Mouse (Mus musculus) intestine, embryonic 16.5 days (tissue): ENCODE results near the gene Vmn2r48. TPM values are rescaled to one million over a fixed set of nuclear protein-coding genes. Genes with fewer than 3 reads are reported as not detected.
"Not testable (repeated sequence)": the region's sequence is repeated elsewhere in the genome, so short reads cannot be mapped to it uniquely, and the experiment has no call there.

ENCODE experiments used
- ATAC-seq: fragments of 200-750 bp; cut with Nextera tagmentation; 2 replicates; pipeline ENCODE4 v1.8.0; 2017; ENCODE audit warnings: moderate TSS enrichment, moderate library complexity
- H3K27ac ChIP-seq: fragments of 300-500 bp; sonication (generic); 2 replicates; pipeline ENCODE4 v1.5.1; 2014; ENCODE audit warnings: mild to moderate bottlenecking, low read length
- H3K27me3 ChIP-seq: fragments of 300-500 bp; sonication (generic); replicated peaks from 2 replicates; pipeline ENCODE4 v1.6.1; 2014; ENCODE audit warnings: low read length, control low read depth, mixed read lengths; ENCODE audit not compliant: control insufficient read depth, insufficient read depth
- H3K36me3 ChIP-seq: fragments of 300-500 bp; sonication (generic); 2 replicates; pipeline ENCODE4 v1.6.1; 2014; ENCODE audit warnings: low read length, control low read depth; ENCODE audit not compliant: control insufficient read depth, insufficient read depth
- H3K4me1 ChIP-seq: fragments of 300-500 bp; sonication (generic); 2 replicates; pipeline ENCODE4 v1.6.1; 2014; ENCODE audit warnings: low read length, control low read depth, mixed read lengths; ENCODE audit not compliant: control insufficient read depth, insufficient read depth
- H3K4me2 ChIP-seq: fragments of 300-500 bp; sonication (generic); 2 replicates; pipeline ENCODE4 v1.6.1; 2014; ENCODE audit warnings: low read depth, low read length, control low read depth
- H3K4me3 ChIP-seq: fragments of 300-500 bp; sonication (generic); 2 replicates; pipeline ENCODE4 v1.5.1; 2014; ENCODE audit warnings: mild to moderate bottlenecking, low read length
- H3K9ac ChIP-seq: fragments of 300-500 bp; sonication (generic); 2 replicates; pipeline ENCODE4 v1.6.1; 2014; ENCODE audit warnings: low read depth, low read length
- H3K9me3 ChIP-seq: fragments of 300-500 bp; sonication (generic); 2 replicates; pipeline ENCODE4 v1.6.1; 2016; ENCODE audit warnings: low read length, control low read depth; ENCODE audit not compliant: control insufficient read depth
- WGBS: fragments of 180-500 bp; shearing (Covaris S2); extraction: QIAGEN DNeasy Blood & Tissue Kit; methylation state at CpG from one replicate; pipeline ENCODE4 v1.1.7; 2014; 5-methylcytosine and 5-hydroxymethylcytosine counted together
- polyA plus RNA-seq: library from polyadenylated mRNA; unstranded; fragments of >200 nt; fragmentation: Nextera tagmentation; extraction: Ambion mirVana; gene quantifications from 2 replicates; pipeline ENCODE4 v1.2.1, GENCODE M21; 2015

The Vmn2r48 gene
- polyA plus RNA-seq, result not detected in 2 replicates

DNA sequence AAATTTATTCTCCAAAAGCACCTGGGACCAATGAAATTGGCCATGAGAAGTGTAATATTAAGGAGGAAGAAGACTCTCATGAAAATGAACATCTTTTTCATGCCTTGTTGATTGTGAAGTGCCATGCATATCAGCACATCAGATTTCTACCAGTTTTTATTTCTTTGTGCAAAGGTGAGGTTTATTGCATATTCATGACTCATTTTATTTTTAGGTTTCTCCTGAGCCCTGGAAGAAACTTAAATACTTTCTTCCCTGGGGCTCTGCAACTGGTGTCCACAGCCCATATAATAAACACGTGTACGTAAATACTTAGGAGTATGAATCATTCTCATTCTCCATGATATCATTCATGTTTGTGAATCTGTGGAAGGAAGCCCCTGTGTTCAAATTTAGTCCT, at the start of gene Vmn2r48:
Gene Vmn2r48 (minus strand): TSS at position 101 of the 400 bp plus-strand sequence.
- not testable (repeated sequence) for H3K4me1 ChIP-seq, H3K36me3 ChIP-seq, H3K4me2 ChIP-seq, H3K9me3 ChIP-seq, H3K9ac ChIP-seq, ATAC-seq, H3K27me3 ChIP-seq, H3K27ac ChIP-seq, H3K4me3 ChIP-seq
- WGBS, result 81% methylated on average over 2 of the region's 2 CpGs

DNA sequence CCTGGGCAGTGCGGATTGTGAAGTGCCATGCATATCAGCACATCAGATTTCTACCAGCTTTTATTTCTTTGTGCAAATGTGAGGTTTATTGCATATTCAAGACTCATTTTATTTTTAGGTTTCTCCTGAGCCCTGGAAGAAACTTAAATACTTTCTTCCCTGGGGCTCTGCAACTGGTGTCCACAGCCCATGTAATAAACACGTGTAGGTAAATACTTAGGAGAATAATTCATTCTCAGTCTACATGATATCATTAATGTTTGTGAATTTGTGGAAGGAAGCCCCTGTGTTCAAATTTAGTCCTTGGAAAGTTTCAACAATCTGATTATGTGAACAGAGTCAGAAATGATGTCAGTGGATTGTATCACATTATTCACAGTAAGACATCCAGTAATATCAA, 38.8 kb upstream of the Vmn2r48 start, which contains the start of gene Vmn2r49:
Gene Vmn2r49 (minus strand): TSS at position 101 of the 400 bp plus-strand sequence.
- not testable (repeated sequence) for H3K9me3 ChIP-seq, H3K27me3 ChIP-seq, H3K4me2 ChIP-seq, H3K36me3 ChIP-seq, H3K4me3 ChIP-seq, H3K4me1 ChIP-seq, ATAC-seq, H3K9ac ChIP-seq, H3K27ac ChIP-seq
- WGBS, result no CpG with 5 or more reads among the region's 2 CpGs

Other genes starting within 250 kb of the Vmn2r48 start
- gene Vmn2r46, start 183.0 kb downstream of the Vmn2r48 start, polyA plus RNA-seq, result not detected in 2 replicates
- not detected in 2 replicates for gene Vmn2r47, start 112.3 kb downstream of the Vmn2r48 start, polyA plus RNA-seq
- not detected in 2 replicates for gene Vmn2r49, start 38.7 kb upstream of the Vmn2r48 start, polyA plus RNA-seq
- not detected in 2 replicates for gene Vmn2r50, start 99.7 kb upstream of the Vmn2r48 start, polyA plus RNA-seq
- not detected in 2 replicates for gene Vmn2r51, start 152.2 kb upstream of the Vmn2r48 start, polyA plus RNA-seq
- not detected in 2 replicates for gene Vmn2r52, start 223.0 kb upstream of the Vmn2r48 start, polyA plus RNA-seq